Mouse (Mus musculus) kidney, adult 2 months (tissue): ENCODE measurements around the gene Zfp526.

Experiments used
- CTCF ChIP-seq: fragments of 200-500 bp; conservative IDR thresholded peaks from 2 replicates; pipeline ENCODE4 v1.5.1; 2011; ENCODE audit warnings: low read depth, mild to moderate bottlenecking, control low read depth, low read length, moderate library complexity, mixed read lengths; ENCODE audit not compliant: insufficient read depth, insufficient read length
- POLR2A ChIP-seq: fragments of 200-500 bp; IDR thresholded peaks from one replicate; pipeline ENCODE4 v1.6.1; 2011; ENCODE audit warnings: low read depth, low read length, control low read depth

DNA sequence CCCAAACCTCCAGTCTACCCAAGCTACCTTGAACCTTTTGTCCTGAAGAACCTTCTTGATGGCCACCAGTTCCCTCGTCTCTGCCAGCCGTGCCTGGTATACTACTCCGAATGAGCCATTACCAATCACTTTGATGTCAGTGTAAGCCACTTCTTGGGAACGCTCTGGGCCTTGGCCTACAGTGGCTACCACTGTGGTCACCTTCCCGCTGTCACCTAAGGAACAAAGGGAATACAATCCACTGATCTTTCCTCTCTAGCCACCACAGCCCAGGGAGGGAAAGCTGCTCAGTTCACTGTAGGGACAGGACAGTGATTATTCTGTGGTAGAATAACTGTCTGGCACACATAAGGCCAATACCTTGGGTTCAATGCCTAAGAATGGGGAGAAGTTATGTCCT, 14.3 kb downstream of the Zfp526 start:
- no peak for TF ChIP-seq CTCF
- TF ChIP-seq POLR2A, result no peak
